Mouse (Mus musculus): ENCODE data around the gene Tusc2. TPM values are rescaled to one million over a fixed set of nuclear protein-coding genes. Genes with fewer than 3 reads are reported as not detected.

Tusc2 gene
- polyA plus RNA-seq, 1 experiment from 2014 or later: 88.2 TPM

DNA sequence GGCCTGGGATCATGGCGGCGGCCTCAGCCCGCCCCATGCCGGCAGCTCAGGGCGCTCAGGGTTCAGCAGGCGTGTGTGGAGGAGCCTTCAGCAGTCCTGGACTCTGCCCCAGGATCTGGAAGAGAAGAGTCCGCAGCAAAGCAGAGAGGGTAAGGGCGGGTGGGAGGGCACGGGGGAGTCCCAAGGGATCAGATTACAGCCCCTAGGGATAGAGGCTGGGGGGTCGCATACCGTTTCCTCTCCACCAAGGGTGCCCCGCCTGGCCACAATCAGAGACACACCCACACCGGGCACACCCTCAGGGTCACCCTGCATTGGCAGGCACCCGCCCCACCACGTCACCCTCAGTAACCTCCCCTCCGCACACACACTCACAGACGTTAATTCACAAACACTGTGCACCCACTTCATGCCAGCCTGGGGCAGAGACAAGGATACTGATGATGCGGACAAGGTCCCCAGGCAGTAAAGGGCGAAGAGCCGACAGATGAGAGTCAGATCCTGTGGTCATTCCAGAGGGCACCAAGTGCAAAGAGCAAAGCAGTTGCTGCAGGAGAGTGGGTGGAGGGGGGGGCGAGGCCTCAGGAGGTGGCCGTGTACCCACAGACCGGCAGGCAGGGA, 42.1 kb downstream of the Tusc2 start:
- 46% methylated on average over 23 of the region's 23 CpGs for WGBS
- H3K4me1 ChIP-seq (replicated peaks; ENCODE audit: control insufficient read depth, insufficient read depth, low read length): peaks cover 22% of the 10 kb centered on the region
- peak overlapping the region; percentile 12; the same call in 1 of the 2 replicates for H3K4me3 ChIP-seq (ENCODE audit: low read depth, low read length)
- no peak for DNase-seq (ENCODE audit: low spot score)
- no peak overlapping the region for H3K27ac ChIP-seq (ENCODE audit: low read depth, low read length)
- H3K4me2 ChIP-seq (replicated peaks; ENCODE audit: low read depth, low read length): peak overlapping the region; percentile 15; the same call in 1 of the 2 replicates
- ATAC-seq (ENCODE audit: low FRiP score): 0 out of 2 replicates have a peak, but pooled peaks have one; percentile 8
- no peaks in the 10 kb centered on the region for H3K9me3 ChIP-seq (ENCODE audit: control insufficient read depth, low read length)
- no peaks in the 10 kb centered on the region for H3K36me3 ChIP-seq (ENCODE audit: control insufficient read depth, insufficient read depth, low read length)
- H3K9ac ChIP-seq (ENCODE audit: low read depth, low read length): no peak overlapping the region
- no peaks in the 10 kb centered on the region for H3K27me3 ChIP-seq (ENCODE audit: control insufficient read depth, insufficient read depth, low read length)

DNA sequence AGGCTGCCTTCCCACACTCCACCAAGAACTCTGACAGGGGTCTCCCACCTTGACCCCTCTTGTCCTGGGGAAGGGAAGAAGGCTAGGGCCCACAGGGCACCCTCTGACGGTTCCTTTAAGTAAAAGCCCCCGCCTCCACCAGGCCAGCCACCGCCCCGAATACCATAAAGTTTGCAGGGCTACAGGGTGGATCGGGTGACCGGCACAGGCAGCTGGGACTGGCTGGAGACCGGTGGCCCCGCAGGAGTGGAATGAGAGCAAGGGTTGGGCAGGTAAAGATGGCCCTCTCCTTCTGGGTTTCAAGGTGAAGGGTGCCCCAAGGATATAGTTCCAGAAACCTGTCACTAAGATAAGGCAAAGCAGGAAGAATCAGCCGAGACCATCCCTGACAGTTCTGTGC, 43.5 kb downstream of the Tusc2 start:
- Histone ChIP-seq H3K9ac (ENCODE audit: low read depth, low read length) (no peak overlapping the region; the same call in 1 of the 2 replicates), H3K4me1 (replicated peaks; ENCODE audit: control insufficient read depth, insufficient read depth, low read length) (peaks cover 26% of the 10 kb centered on the region), H3K9me3 (ENCODE audit: control insufficient read depth, low read length) (no peaks in the 10 kb centered on the region), H3K27ac (ENCODE audit: low read depth, low read length) (no peak overlapping the region), H3K27me3 (ENCODE audit: control insufficient read depth, insufficient read depth, low read length) (no peaks in the 10 kb centered on the region), H3K36me3 (ENCODE audit: control insufficient read depth, insufficient read depth, low read length) (no peaks in the 10 kb centered on the region), H3K4me3 (ENCODE audit: low read depth, low read length) (no peak overlapping the region), H3K4me2 (replicated peaks; ENCODE audit: low read depth, low read length) (no peak overlapping the region)
- DNase-seq (ENCODE audit: low spot score): no peak
- no peak for ATAC-seq (ENCODE audit: low FRiP score)
- WGBS: 15% methylated on average over 9 of the region's 9 CpGs

DNA sequence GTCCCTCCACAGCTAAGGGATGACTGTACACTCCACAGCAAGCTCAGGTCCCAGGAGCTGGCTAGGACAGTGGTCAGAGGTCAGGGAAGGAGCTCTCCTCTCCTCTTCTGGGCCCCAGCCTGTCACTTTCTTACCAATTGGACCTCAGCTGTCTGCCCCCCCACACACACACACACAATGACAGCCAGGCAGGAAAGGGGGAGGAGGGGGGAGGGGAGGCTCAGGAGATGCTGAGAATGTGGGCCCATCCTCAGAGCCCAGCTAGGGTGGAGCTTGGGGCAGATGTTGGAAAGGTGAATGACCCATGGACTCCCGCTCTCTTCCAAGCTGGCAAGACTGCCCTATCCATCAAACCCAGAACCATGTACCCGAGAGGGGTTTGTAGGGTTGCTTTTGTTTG, 44.0 kb downstream of the Tusc2 start:
- no peak overlapping the region for H3K4me3 ChIP-seq (ENCODE audit: low read depth, low read length)
- no peaks in the 10 kb centered on the region for H3K9me3 ChIP-seq (ENCODE audit: control insufficient read depth, low read length)
- no peak overlapping the region for H3K4me2 ChIP-seq (replicated peaks; ENCODE audit: low read depth, low read length)
- no peak overlapping the region for H3K9ac ChIP-seq (ENCODE audit: low read depth, low read length)
- ATAC-seq (ENCODE audit: low FRiP score) (no peak), DNase-seq (ENCODE audit: low spot score) (no peak)
- H3K27me3 ChIP-seq (ENCODE audit: control insufficient read depth, insufficient read depth, low read length): no peaks in the 10 kb centered on the region
- no peaks in the 10 kb centered on the region for H3K36me3 ChIP-seq (ENCODE audit: control insufficient read depth, insufficient read depth, low read length)
- 48% methylated on average over 2 of the region's 2 CpGs for WGBS
- H3K4me1 ChIP-seq (replicated peaks; ENCODE audit: control insufficient read depth, insufficient read depth, low read length): peaks cover 29% of the 10 kb centered on the region
- no peak overlapping the region for H3K27ac ChIP-seq (ENCODE audit: low read depth, low read length)

DNA sequence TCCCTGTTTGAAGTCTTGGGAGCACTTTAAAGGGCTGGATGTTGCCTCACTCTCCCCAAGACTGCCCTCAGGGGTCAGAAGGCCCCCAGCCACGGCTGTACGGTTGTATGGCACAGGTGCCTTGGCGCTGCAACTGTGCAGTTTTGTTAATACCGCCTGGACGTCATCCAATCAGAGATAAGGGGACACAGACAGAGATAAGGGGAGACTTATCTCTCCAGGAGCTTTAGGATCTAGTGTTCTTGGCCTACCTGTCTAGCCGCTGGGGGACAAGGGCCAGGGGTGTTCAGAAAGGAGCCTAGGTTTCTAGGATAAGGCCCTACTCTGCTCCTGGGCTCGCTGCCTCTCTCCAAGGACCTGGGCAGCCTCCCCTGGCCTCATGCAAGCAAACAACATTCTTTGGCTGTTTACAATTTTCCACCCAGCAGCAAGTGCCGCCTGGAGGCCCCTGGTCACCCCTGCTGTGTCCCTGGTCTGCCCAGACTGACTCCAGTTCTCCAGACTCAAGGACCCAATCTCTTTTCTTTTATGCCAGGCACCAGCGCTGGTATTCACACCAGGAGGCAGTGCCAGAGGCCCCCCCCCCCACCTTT, 44.7 kb downstream of the Tusc2 start:
- DNase-seq (ENCODE audit: low spot score) (no peak), ATAC-seq (ENCODE audit: low FRiP score) (no peak)
- Histone ChIP-seq H3K4me1 (replicated peaks; ENCODE audit: control insufficient read depth, insufficient read depth, low read length) (peaks cover 29% of the 10 kb centered on the region), H3K9ac (ENCODE audit: low read depth, low read length) (no peak overlapping the region), H3K4me2 (replicated peaks; ENCODE audit: low read depth, low read length) (no peak overlapping the region), H3K27me3 (ENCODE audit: control insufficient read depth, insufficient read depth, low read length) (no peaks in the 10 kb centered on the region), H3K4me3 (ENCODE audit: low read depth, low read length) (no peak overlapping the region), H3K36me3 (ENCODE audit: control insufficient read depth, insufficient read depth, low read length) (no peaks in the 10 kb centered on the region), H3K9me3 (ENCODE audit: control insufficient read depth, low read length) (no peaks in the 10 kb centered on the region), H3K27ac (ENCODE audit: low read depth, low read length) (no peak overlapping the region)
- WGBS: 61% methylated on average over 9 of the region's 9 CpGs

DNA sequence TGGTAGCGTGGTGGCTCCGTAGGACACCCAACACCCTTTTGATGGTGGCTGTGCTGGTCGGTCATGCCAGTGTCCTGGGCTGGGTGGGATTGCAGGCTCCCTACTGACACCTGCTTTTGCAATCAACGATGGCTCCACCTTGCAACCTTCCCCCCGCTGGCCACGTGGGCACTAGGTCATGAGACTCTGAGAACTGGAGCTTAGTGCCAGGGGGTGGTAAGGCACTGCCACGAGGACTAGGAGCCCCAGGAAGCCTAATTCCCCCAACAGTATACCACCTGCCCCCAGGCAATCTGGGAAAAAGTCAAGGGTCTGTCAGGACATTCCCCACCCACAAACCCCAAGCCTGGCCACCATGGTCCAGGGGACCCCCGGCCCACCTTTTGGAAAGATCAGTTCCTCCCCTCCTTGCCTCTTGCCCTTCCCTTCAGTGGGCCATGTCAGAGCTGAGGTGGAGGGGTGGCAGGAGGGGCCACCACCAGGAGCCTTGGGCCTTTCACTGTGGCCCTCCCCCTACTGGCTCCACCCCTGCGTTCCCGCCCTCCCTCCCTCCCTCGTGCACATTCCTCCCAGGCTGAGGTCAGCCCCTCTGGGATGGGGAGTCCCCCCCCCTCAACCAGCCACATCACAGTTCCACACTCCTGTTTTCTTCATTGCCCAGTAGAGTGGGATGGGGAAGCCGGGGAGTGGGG, 45.8 kb downstream of the Tusc2 start, which contains the start of gene Sema3b:
Gene Sema3b, minus strand, starts transcription at position 489 of the 692 bp plus-strand sequence.
- H3K4me3 ChIP-seq (ENCODE audit: low read depth, low read length): no peak within 1 kb of the TSS
- no peak within 1 kb of the TSS for H3K9ac ChIP-seq (ENCODE audit: low read depth, low read length)
- no peak within 1 kb of the TSS for H3K27ac ChIP-seq (ENCODE audit: low read depth, low read length)
- H3K4me1 ChIP-seq (replicated peaks; ENCODE audit: control insufficient read depth, insufficient read depth, low read length): peaks cover 28% of the 10 kb centered on the region
- no peak for DNase-seq (ENCODE audit: low spot score)
- no peaks in the 10 kb centered on the region for H3K9me3 ChIP-seq (ENCODE audit: control insufficient read depth, low read length)
- H3K27me3 ChIP-seq (ENCODE audit: control insufficient read depth, insufficient read depth, low read length): no peaks in the 10 kb centered on the region
- H3K4me2 ChIP-seq (replicated peaks; ENCODE audit: low read depth, low read length): 0 out of 2 replicates have a peak within 1 kb of the TSS, but pooled peaks have one; percentile 4
- 56% methylated on average over 9 of the region's 12 CpGs for WGBS
- no peak for ATAC-seq (ENCODE audit: low FRiP score)
- H3K36me3 ChIP-seq (ENCODE audit: control insufficient read depth, insufficient read depth, low read length): no peaks in the 10 kb centered on the region

DNA sequence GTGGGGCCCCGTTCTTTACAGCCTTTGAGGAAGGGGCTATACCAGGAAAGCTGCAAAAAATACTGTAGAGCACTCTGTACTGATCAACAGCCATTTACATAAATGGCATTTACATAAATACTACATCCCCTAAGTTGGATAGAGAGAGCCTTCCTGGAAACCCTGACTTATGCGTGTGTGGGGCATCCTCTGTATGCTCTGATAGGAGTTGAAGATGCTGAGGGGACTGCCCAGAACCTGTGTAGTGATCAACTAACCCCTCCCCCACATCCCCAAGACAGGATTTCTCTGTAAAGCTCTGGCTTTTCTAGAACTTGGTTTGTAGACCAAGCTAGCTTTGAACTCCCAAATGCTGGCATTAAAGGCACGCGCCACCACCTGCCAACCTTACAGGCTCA, 46.4 kb downstream of the Tusc2 start:
- 67% methylated on average over 4 of the region's 4 CpGs for WGBS
- H3K27ac ChIP-seq (ENCODE audit: low read depth, low read length): no peak overlapping the region
- H3K4me2 ChIP-seq (replicated peaks; ENCODE audit: low read depth, low read length): no peak overlapping the region
- H3K27me3 ChIP-seq (ENCODE audit: control insufficient read depth, insufficient read depth, low read length): no peaks in the 10 kb centered on the region
- H3K36me3 ChIP-seq (ENCODE audit: control insufficient read depth, insufficient read depth, low read length): 0 out of 2 replicates have a peak, but pooled peaks cover 3% of the 10 kb centered on the region
- DNase-seq (ENCODE audit: low spot score) (no peak), ATAC-seq (ENCODE audit: low FRiP score) (no peak)
- no peak overlapping the region for H3K4me3 ChIP-seq (ENCODE audit: low read depth, low read length)
- H3K9me3 ChIP-seq (ENCODE audit: control insufficient read depth, low read length): no peaks in the 10 kb centered on the region
- H3K4me1 ChIP-seq (replicated peaks; ENCODE audit: control insufficient read depth, insufficient read depth, low read length): peaks cover 24% of the 10 kb centered on the region
- no peak overlapping the region for H3K9ac ChIP-seq (ENCODE audit: low read depth, low read length)

DNA sequence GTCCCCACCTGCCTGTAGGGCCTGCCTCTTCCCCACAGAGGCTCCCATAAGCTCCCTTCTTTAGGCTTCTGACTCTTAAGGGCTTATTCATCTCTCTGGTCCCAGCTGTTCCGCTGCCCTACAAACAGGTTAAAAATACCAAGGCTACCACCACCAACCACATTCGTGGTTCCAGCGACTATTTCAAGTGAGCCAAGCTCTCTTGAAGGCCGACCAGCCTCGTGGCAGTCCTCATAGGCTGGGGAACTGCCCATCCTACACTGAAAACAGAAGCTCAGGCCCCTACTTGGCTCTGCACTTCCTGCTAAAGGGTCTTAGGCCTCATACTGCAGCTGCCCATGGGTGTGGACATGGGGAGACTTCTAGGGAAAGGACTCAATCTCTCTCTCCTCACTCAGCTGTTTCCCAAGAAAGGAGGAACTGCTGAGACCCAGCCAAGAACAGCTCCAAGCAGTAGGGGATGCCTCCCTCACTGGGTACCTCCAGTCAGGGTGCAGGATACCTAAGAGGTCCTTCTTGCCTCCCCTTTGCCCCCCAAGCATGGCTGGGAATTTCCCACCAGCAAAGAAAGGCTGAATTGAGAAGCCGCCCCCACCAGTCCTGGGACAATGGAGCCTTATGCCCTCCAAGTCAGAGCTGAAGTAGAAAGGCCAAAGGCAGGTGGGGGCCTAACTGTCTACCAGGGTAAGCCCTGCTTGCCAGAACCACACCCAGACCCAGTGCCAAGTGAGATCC, 48.6 kb downstream of the Tusc2 start:
- DNase-seq (ENCODE audit: low spot score): no peak
- no peak for ATAC-seq (ENCODE audit: low FRiP score)
- WGBS: 80% methylated on average over 6 of the region's 6 CpGs

DNA sequence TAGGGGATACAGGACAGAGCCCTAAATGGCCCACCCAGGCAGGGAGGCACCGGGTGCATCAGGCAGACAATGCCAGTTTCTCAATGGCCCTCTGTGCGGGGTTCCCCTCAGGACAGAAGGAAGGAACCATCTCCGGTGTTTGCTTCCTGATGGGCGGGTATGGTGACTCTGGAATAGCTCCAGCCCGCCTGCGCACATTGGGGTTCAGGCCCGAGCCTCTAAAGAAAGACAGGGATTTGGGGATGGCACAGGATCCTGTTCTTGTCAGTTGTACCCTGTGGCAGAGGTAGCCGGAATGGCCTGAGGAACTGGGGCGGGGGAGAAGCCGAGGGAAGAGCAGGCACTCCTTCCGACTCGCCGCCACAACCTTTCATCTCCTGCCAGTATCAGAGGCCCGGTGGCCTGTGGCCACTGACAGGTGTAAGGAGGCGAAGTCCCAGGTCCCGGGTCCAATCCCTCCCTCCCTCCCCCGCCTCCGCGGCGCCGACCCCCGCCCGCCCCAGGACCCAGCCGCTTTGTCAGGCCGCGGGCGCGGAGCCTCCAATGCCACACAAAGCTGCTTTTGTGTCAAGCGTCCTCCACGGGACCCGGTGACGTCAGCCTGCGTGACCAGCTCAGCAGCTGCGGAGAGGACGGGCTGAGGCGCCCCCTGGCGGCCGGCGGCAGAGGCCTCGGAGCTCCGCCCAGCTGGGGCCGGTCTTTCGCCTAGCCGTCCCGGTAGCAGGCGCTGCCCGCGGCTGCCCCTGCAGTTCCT, 49.3 kb downstream of the Tusc2 start:
- Histone ChIP-seq H3K4me3 (ENCODE audit: low read depth, low read length) (peak overlapping the region; percentile 18; the same call in 1 of the 2 replicates), H3K36me3 (ENCODE audit: control insufficient read depth, insufficient read depth, low read length) (peaks cover 16% of the 10 kb centered on the region; the same call in 1 of the 2 replicates), H3K4me2 (replicated peaks; ENCODE audit: low read depth, low read length) (peak overlapping the region; percentile 59), H3K4me1 (replicated peaks; ENCODE audit: control insufficient read depth, insufficient read depth, low read length) (peaks cover 24% of the 10 kb centered on the region), H3K9ac (ENCODE audit: low read depth, low read length) (peak overlapping the region; percentile 61), H3K27ac (ENCODE audit: low read depth, low read length) (peak overlapping the region; percentile 94), H3K27me3 (ENCODE audit: control insufficient read depth, insufficient read depth, low read length) (no peaks in the 10 kb centered on the region), H3K9me3 (ENCODE audit: control insufficient read depth, low read length) (no peaks in the 10 kb centered on the region)
- DNase-seq (ENCODE audit: low spot score): peak; percentile 100
- peak; percentile 93 for ATAC-seq (ENCODE audit: low FRiP score)
- WGBS: 4% methylated on average over 28 of the region's 48 CpGs

More for the DNA sequence above, 48.6 kb downstream of the Tusc2 start:
- Histone ChIP-seq H3K4me1 (replicated peaks; ENCODE audit: control insufficient read depth, insufficient read depth, low read length) (peaks cover 24% of the 10 kb centered on the region), H3K9ac (ENCODE audit: low read depth, low read length) (peak overlapping the region; percentile 61), H3K27me3 (ENCODE audit: control insufficient read depth, insufficient read depth, low read length) (no peaks in the 10 kb centered on the region), H3K27ac (ENCODE audit: low read depth, low read length) (peak overlapping the region; percentile 94), H3K4me3 (ENCODE audit: low read depth, low read length) (no peak overlapping the region), H3K9me3 (ENCODE audit: control insufficient read depth, low read length) (no peaks in the 10 kb centered on the region), H3K36me3 (ENCODE audit: control insufficient read depth, insufficient read depth, low read length) (peaks cover 15% of the 10 kb centered on the region; the same call in 1 of the 2 replicates), H3K4me2 (replicated peaks; ENCODE audit: low read depth, low read length) (peak overlapping the region; percentile 59; the same call in 1 of the 2 replicates)
